Mouse (Mus musculus) cerebellum, postnatal 25 days (tissue): ENCODE data around the gene Kdm4b.

Experiments
- DNase-seq, 2 experiments: peaks; one replicate each; pipeline ENCODE4 v3.0.0; 2021; ENCODE audit warnings: mixed read lengths in 2 of 2

Kdm4b gene

GRCm38 (mm10) chr17:56300186-56300585 lies 25.7 kb upstream of the Kdm4b start, which contains the start of gene Arrdc5:
TSS of gene Arrdc5 (minus strand) at chr17:56300286.
- DNase-seq, result no peak

GRCm38 (mm10) chr17:56302363-56302996 lies 23.4 kb upstream of the Kdm4b start:
- DNase-seq, result no peak

- DNase-seq, result no peak
These were observed 22.6 kb upstream of the Kdm4b start, which contains the start of gene Uhrf1 for GRCm38 (mm10) chr17:56303160-56303846. TSS of gene Uhrf1 (plus strand) at chr17:56303321.

- DNase-seq, result peak; percentile 93 to 96
These were observed 21.8 kb upstream of the Kdm4b start for GRCm38 (mm10) chr17:56303847-56304586.

DNA sequence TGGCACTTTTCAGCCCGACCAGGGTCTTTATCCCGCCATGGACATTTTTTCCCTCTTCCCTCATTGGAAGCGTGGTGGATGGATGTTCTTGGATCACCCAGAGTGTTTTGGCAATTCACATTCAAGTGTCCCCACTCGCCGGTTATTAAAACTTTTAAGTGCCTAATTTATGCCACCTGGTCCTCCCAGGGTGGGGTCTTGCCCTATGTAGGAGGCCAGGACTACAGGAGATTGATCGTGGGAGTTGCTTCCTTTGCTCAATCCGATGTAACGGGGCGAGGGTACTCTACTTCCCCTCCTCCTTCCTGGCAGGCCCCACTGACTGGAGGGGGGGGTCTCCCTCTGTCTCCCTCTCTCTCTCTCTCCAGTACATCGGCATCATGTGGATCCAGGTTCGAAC lies 21.1 kb upstream of the Kdm4b start:
- DNase-seq, result no peak

GRCm38 (mm10) chr17:56305156-56305555 lies 20.7 kb upstream of the Kdm4b start:
- DNase-seq, result no peak

DNA sequence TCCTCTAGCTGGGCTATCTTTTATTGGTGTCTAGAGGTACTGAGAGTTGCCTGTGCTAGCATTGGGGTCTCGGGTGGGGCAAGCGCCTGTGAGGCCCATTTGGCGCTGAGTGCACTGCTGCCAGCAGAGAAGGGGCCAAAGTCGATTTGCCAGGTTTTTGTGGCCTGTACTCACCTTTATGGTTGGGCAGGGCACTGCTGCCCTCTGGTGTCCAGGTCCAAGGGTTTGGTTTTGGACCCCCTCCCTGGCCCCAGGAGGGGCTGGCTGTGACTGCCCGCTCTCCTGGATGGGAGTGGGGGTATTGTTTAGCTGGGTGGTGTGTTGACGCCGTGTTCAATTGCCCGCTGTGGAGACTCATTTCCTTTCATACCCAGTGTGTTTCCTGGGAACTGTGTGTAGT lies 20.0 kb upstream of the Kdm4b start:
- DNase-seq, result peak in 1 of 2 experiments; percentile 44

GRCm38 (mm10) chr17:56308088-56308487 lies 17.8 kb upstream of the Kdm4b start:
- DNase-seq, result no peak

- DNase-seq, result no peak
These were observed 16.5 kb upstream of the Kdm4b start for GRCm38 (mm10) chr17:56309191-56309945.

DNA sequence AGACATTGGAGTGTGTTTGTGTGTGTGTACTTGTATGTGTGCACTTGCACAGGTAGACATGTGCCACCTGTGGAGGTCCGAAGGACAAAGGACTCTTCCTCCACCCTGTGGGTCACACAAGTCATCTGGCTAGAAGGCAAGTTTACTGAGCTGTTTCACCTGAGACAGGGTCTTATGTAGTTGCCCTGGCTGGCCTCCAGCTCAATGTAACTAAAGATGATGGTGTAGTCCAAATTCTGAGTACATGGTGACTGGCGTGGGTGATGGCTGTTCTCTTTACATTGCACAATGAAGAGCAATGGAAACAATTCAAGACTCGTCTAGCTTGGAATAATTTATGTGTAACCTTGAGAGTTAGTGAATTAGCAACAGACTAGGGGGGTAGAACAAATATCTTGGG lies 1.4 kb upstream of the Kdm4b start:
- DNase-seq, result no peak

GRCm38 (mm10) chr17:56326153-56327147 lies 588 bp downstream of the Kdm4b start:
- peak in 1 of 2 experiments; percentile 38 for DNase-seq

DNA sequence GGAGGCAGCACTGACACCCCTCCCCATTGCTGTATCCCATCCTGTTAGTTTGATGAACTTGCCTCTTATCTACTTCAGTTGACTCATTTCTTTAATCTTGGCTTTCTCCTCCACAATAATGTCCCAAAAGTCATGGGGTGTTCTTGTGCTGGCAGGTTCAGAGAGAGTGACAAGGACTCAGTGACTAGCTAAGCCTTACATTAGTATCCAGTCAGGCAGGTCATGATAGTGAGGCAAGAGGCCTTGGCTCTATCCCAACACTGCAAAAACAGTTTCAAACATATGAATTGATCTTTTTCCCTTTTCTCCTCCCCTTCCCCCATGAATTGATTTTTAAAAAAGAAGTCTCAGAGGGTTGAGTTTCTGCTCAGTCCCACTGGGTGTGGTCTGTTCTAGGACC lies 3.4 kb downstream of the Kdm4b start:
- DNase-seq, result no peak

DNA sequence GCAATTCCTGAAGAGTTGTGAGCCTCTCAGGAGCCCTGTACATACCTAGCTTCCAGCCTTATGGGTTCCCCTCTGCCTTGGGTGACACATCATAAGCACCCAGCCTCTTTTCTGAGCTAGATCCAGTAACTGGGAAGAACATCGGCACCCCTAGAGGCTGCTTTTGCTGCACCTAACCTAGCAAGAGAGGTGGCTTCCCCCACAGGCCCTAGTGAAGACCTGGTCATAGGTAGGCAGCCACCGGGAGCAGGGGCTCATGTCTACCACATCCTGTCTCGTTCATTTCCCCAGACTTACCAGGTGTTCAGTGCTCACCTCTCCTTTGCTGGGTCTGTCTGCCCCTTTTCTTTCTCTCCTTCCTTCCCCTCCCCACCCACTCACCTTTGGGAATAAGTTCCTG lies 4.5 kb downstream of the Kdm4b start:
- DNase-seq, result no peak

- peak in 1 of 2 experiments; percentile 16 for DNase-seq
These were observed 5.4 kb downstream of the Kdm4b start for GRCm38 (mm10) chr17:56331256-56331655.

DNA sequence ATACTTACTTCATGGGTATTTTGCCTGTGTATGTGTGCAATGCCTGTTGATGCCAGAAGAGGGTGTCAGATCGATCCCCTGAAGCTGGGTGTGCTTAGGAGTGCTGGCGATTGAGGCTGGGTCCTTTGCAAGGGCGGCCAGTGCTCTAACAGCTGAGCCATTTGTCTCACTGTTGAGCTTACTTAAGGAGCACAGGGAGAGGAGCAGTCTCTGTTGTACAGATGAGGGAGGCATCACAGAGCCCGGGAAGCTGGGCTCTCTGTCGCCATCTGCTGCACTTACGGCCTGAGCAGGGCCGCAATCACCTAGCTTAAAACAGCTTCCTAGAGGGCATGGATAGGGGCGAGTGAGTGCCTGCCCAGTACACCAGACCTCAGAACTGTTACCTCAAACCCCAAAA lies 7.1 kb downstream of the Kdm4b start:
- DNase-seq, result peak; percentile 34 to 65

- peak; percentile 74 to 77 for DNase-seq
These were observed 11.3 kb downstream of the Kdm4b start for GRCm38 (mm10) chr17:56337190-56337589.

- DNase-seq, result peak; percentile 2 to 7
These were observed 11.9 kb downstream of the Kdm4b start for GRCm38 (mm10) chr17:56337791-56338190.

GRCm38 (mm10) chr17:56338909-56339308 lies 13.0 kb downstream of the Kdm4b start:
- peak; percentile 32 to 58 for DNase-seq

DNA sequence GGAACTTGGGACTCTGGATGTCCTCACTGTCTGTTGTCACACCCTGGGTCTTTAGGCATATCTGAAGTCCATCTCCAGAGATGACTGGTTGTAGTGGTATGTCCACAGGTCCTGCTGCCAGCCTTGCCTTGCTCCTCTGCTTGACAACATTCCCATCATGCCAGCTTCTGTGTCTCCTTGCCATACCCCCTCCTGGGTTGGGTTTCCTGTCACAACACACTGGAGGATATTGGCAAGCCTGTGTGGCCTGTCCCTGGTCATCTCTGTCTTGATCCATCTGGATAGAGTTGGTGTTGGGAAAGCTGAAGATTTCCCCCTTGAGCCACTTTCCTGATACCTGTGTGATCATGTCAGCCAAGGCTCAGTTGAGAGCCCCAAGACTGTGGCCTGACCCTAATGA lies 14.9 kb downstream of the Kdm4b start:
- DNase-seq, result peak; percentile 75 to 77

GRCm38 (mm10) chr17:56343466-56343865 lies 17.6 kb downstream of the Kdm4b start:
- no peak for DNase-seq

- no peak for DNase-seq
These were observed 19.5 kb downstream of the Kdm4b start for GRCm38 (mm10) chr17:56345364-56345763.

GRCm38 (mm10) chr17:56348128-56348527 lies 22.3 kb downstream of the Kdm4b start:
- no peak for DNase-seq
